Mouse (Mus musculus) heart, embryonic 15.5 days (tissue): ENCODE data around the gene Prr15. TPM values are rescaled to one million over a fixed set of nuclear protein-coding genes. Genes with fewer than 3 reads are reported as not detected.
A peak's percentile ranks its signal among the peaks of the same experiment; 100 is the strongest.

ENCODE experiments used
- ATAC-seq: fragments of 200-750 bp; cut with Nextera tagmentation; replicated peaks from 2 replicates; pipeline ENCODE4 v1.8.0; 2017; ENCODE audit warnings: low read depth, moderate TSS enrichment; ENCODE audit not compliant: insufficient number of reproducible peaks, insufficient read depth, low FRiP score
- H3K27ac ChIP-seq: fragments of 300-500 bp; sonication (generic); 2 replicates; pipeline ENCODE4 v1.5.1; 2015; ENCODE audit warnings: mild to moderate bottlenecking, inconsistent platforms
- H3K27me3 ChIP-seq: fragments of 300-500 bp; sonication (generic); 2 replicates; pipeline ENCODE4 v1.6.1; 2015; ENCODE audit warnings: inconsistent platforms
- H3K36me3 ChIP-seq: fragments of 300-500 bp; sonication (generic); 2 replicates; pipeline ENCODE4 v1.6.1; 2015; ENCODE audit warnings: mild to moderate bottlenecking, inconsistent platforms
- H3K4me1 ChIP-seq: fragments of 300-500 bp; sonication (generic); replicated peaks from 2 replicates; pipeline ENCODE4 v1.6.1; 2015; ENCODE audit warnings: inconsistent platforms
- H3K4me2 ChIP-seq: fragments of 300-500 bp; sonication (generic); 2 replicates; pipeline ENCODE4 v1.6.1; 2015; ENCODE audit warnings: inconsistent platforms, mild to moderate bottlenecking, moderate library complexity
- H3K4me3 ChIP-seq: fragments of 300-500 bp; sonication (generic); 2 replicates; pipeline ENCODE4 v1.5.1; 2015; ENCODE audit warnings: mild to moderate bottlenecking, inconsistent platforms
- H3K9ac ChIP-seq: fragments of 300-500 bp; sonication (generic); 2 replicates; pipeline ENCODE4 v1.6.1; 2015; ENCODE audit warnings: mild to moderate bottlenecking, inconsistent platforms
- H3K9me3 ChIP-seq: fragments of 300-500 bp; sonication (generic); replicated peaks from 2 replicates; pipeline ENCODE4 v1.6.1; 2016; ENCODE audit warnings: inconsistent platforms
- WGBS: fragments of 180-500 bp; shearing (Covaris S2); methylation state at CpG from one replicate; pipeline ENCODE4 v1.1.7; 2015; ENCODE audit warnings: mixed read lengths; 5-methylcytosine and 5-hydroxymethylcytosine counted together
- polyA plus RNA-seq: library from polyadenylated mRNA; unstranded; fragments of >200 nt; fragmentation: Nextera tagmentation; extraction: Ambion mirVana; gene quantifications from 2 replicates; pipeline ENCODE4 v1.2.1, GENCODE M21; 2015

The Prr15 gene
- polyA plus RNA-seq, 1 experiment from 2014 or later, result 17.8 TPM

DNA sequence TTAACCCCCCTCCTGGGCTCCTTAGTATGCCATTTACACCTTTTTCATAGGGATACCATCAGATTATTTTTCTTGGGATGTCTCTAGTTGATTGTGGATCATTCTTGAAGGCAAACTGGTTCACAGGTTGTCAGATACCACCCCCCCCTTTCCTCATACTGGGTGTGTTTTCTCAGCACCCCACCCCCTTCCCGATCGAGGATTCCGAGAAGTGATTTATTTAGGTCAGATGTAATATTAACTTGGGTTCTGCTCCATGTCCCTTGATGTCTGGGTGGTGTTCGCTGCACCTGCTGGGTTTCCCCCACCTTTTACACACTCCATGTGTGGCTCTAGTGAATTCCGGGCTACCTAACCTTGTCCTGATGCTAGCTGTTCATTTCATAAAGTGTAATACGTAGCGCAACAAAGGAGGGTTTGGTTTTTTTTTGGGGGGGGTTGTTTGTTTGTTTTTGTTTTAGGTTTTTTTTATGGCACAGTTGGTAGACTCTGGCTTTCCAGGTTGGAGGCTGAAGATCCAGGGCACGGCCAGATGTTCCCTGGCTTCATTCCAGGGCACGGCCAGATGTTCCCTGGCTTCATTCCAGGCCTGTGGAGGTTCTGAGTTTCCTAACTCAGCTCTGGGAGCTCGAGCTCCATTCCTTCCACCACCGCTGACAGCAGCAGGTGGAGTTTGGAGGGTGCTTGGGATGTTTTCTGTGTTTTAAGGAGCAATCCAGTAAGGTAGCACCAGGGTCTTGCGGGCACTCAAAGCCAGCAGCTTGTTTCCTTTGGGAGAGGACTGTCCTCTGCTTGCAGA is 37.1 kb downstream of the Prr15 start:
- Histone ChIP-seq H3K36me3 (no peaks in the 10 kb centered on the region), H3K4me2 (no peak overlapping the region), H3K9me3 (no peaks in the 10 kb centered on the region), H3K9ac (no peak overlapping the region), H3K4me1 (no peaks in the 10 kb centered on the region; the same call in 1 of the 2 replicates), H3K4me3 (no peak overlapping the region), H3K27me3 (no peaks in the 10 kb centered on the region), H3K27ac (no peak overlapping the region)
- WGBS, result 71% methylated on average over 12 of the region's 12 CpGs
- ATAC-seq, result no peak

GRCm38 (mm10) chr6:54364406-54365136 is 38.9 kb downstream of the Prr15 start:
- Histone ChIP-seq H3K4me1 (no peaks in the 10 kb centered on the region; the same call in 1 of the 2 replicates), H3K4me2 (no peak overlapping the region), H3K36me3 (no peaks in the 10 kb centered on the region), H3K4me3 (no peak overlapping the region), H3K27ac (peak overlapping the region; percentile 52; the same call in 1 of the 2 replicates), H3K27me3 (no peaks in the 10 kb centered on the region), H3K9me3 (no peaks in the 10 kb centered on the region), H3K9ac (no peak overlapping the region)
- WGBS, result 78% methylated on average over 12 of the region's 12 CpGs
- ATAC-seq, result 0 out of 2 replicates have a peak, but pooled peaks have one; percentile 35

GRCm38 (mm10) chr6:54366607-54367006 is 41.0 kb downstream of the Prr15 start:
- no peak overlapping the region for H3K4me3 ChIP-seq
- no peak for ATAC-seq
- no peaks in the 10 kb centered on the region for H3K27me3 ChIP-seq
- H3K9me3 ChIP-seq, result no peaks in the 10 kb centered on the region
- no peaks in the 10 kb centered on the region for H3K36me3 ChIP-seq
- H3K4me1 ChIP-seq, result no peaks in the 10 kb centered on the region; the same call in 1 of the 2 replicates
- no peak overlapping the region for H3K4me2 ChIP-seq
- H3K9ac ChIP-seq, result no peak overlapping the region
- 72% methylated on average over 5 of the region's 5 CpGs for WGBS
- no peak overlapping the region for H3K27ac ChIP-seq

- Histone ChIP-seq H3K9me3 (no peaks in the 10 kb centered on the region), H3K27ac (0 out of 2 replicates have a peak overlapping the region, but pooled peaks have one; percentile 16), H3K4me1 (peaks cover 4% of the 10 kb centered on the region), H3K27me3 (no peaks in the 10 kb centered on the region), H3K9ac (no peak overlapping the region), H3K4me2 (peak overlapping the region; percentile 28; the same call in 1 of the 2 replicates), H3K36me3 (no peaks in the 10 kb centered on the region), H3K4me3 (no peak overlapping the region)
- WGBS, result 5% methylated on average over 6 of the region's 6 CpGs
- 0 out of 2 replicates have a peak, but pooled peaks have one; percentile 34 for ATAC-seq
These were observed 42.4 kb downstream of the Prr15 start for GRCm38 (mm10) chr6:54368071-54368470.

DNA sequence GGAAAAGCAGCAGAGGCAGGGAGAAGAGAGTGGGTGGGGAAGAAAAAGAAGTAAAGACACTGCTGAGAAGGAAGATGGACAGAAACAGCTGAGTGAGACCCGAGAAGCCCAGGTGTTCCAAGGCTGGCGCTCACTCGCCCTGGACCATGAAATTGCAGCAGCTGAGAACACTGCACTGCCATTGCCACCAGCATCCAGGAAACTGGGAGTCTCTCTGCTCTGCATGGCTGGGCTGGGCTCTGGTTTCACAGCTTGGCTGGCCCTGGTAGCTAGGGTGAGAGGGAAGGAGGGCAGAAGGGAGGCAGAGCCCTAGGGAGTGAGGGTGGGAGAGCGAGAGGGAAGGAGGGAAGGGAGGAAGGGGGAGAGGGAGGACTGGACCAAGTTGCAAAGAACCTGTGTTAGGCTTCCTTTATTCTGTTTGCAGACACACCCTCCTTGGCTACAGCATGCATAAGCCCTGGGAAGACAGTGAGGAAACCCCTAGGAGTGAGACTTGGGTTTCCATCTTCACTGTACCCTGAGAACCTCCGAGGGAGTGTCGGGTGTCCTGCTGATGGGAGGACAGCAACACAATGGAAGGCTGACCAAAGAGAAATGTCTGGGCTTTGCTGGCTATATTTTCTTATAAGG is 44.4 kb downstream of the Prr15 start:
- Histone ChIP-seq H3K4me1 (peaks cover 4% of the 10 kb centered on the region), H3K27ac (no peak overlapping the region), H3K4me2 (no peak overlapping the region), H3K9me3 (no peaks in the 10 kb centered on the region), H3K36me3 (no peaks in the 10 kb centered on the region), H3K9ac (no peak overlapping the region), H3K27me3 (no peaks in the 10 kb centered on the region), H3K4me3 (no peak overlapping the region)
- WGBS, result 61% methylated on average over 6 of the region's 6 CpGs
- ATAC-seq, result 0 out of 2 replicates have a peak, but pooled peaks have one; percentile 29

DNA sequence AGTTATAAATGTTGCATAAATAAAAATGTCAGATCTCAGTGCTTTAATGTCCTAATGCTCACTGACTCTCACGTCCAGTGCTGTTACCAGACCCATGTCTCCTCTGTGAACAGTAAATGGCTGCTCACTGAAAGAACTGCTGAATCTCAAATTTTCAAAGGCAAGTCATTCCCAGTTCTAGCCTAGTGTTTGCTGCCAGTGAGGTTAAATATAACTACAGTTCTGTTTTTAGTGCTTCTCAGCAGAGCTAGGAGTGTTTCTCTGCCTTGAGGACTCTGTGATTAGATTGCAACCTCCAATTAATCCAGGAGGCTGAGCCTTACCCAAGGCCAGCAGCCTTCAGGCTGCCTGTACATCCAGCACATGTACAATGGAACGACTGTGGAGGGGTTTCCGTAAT is 46.2 kb downstream of the Prr15 start:
- Histone ChIP-seq H3K27me3 (no peaks in the 10 kb centered on the region), H3K4me3 (no peak overlapping the region), H3K27ac (peak overlapping the region; percentile 32; the same call in 1 of the 2 replicates), H3K4me2 (no peak overlapping the region), H3K9ac (no peak overlapping the region), H3K4me1 (peaks cover 4% of the 10 kb centered on the region), H3K36me3 (no peaks in the 10 kb centered on the region), H3K9me3 (no peaks in the 10 kb centered on the region)
- no peak for ATAC-seq
- 61% methylated on average over 3 of the region's 3 CpGs for WGBS

DNA sequence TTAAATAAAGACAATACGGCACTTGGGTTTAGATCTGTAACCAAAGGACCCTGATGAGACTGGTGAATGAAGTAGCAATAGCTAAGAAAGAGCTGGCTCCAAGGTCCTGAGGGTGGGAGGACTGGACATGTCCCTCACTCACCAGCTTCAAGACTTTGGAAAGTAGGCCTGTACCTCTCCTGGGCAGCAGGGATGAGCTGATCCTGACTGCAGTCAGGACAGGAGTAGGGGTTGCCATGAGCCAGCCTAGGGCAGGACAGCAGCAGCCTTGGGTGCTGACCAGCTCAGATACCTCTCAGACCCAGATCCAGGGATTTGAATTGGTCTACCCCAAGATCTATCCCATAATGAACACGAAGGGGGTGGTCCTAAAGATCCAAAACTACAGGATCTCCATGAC is 53.7 kb downstream of the Prr15 start:
- no peaks in the 10 kb centered on the region for H3K27me3 ChIP-seq
- WGBS, result 55% methylated on average over 2 of the region's 2 CpGs
- H3K36me3 ChIP-seq, result no peaks in the 10 kb centered on the region
- no peak for ATAC-seq
- H3K4me1 ChIP-seq, result no peaks in the 10 kb centered on the region
- H3K9ac ChIP-seq, result no peak overlapping the region
- no peak overlapping the region for H3K4me2 ChIP-seq
- H3K27ac ChIP-seq, result no peak overlapping the region
- no peak overlapping the region for H3K4me3 ChIP-seq
- H3K9me3 ChIP-seq, result no peaks in the 10 kb centered on the region

Other genes with a start within 250 kb of the Prr15 start
- 3.3 and 3.4 TPM in 2 replicates for gene Wipf3, start 103.8 kb downstream of the Prr15 start, polyA plus RNA-seq
- 7.1 and 7.6 TPM in 2 replicates for gene Scrn1, start 240.7 kb downstream of the Prr15 start, polyA plus RNA-seq